Mouse (Mus musculus): ENCODE data around the gene Asb15.

The Asb15 gene

GRCm38 (mm10) chr6:24564886-24565285 is 36.9 kb downstream of the Asb15 start:
- in situ Hi-C loops (cut with MboI, MseI) = no loop called here

DNA sequence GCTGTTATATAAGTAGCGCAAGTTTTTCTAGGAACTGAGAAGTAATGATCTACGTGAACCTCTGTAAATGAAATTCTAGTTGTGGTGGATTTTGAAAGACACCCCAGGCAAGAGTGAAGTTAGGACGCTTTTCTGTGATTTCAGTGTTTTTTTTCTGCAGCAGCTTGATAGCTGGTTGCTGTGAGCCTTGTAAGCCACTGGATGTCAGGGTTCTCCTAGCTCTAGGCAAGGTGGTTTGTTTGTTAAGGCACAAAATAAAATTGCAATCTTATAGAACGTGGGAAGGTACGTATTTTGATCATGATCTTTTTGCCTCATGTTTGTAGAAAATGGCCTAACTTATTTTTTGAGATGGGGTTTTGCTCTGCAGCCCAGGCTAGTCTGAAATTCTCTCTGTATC is 41.0 kb downstream of the Asb15 start:
- in situ Hi-C loops (cut with MboI, MseI) = no loop called here

GRCm38 (mm10) chr6:24569711-24570110 is 41.8 kb downstream of the Asb15 start:
- in situ Hi-C loops (cut with MboI, MseI) = no loop called here

- in situ Hi-C loops (cut with MboI, MseI) = no loop called here
Observed at GRCm38 (mm10) chr6:24570278-24570677, 42.3 kb downstream of the Asb15 start.

DNA sequence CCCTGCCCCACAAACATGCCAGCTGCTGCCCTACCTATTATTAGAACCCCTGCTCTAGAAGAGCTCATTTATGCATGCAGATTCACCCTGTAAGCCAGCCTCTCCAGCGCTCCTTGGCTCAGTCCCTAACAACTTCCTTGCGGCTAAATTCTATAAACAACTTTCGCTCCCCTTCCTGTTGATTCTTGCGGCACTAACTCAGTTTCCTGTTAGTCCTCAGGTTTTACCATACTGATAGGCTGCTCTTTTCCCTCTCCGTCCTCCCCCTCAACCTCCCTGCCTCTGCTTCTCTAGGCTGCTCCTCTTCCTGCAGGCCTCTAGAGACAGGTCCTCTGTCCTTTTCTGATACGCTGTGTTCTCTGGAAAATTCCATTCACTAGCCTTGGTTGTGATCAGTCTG is 43.2 kb downstream of the Asb15 start:
- in situ Hi-C loops (cut with MboI, MseI) = no loop called here

DNA sequence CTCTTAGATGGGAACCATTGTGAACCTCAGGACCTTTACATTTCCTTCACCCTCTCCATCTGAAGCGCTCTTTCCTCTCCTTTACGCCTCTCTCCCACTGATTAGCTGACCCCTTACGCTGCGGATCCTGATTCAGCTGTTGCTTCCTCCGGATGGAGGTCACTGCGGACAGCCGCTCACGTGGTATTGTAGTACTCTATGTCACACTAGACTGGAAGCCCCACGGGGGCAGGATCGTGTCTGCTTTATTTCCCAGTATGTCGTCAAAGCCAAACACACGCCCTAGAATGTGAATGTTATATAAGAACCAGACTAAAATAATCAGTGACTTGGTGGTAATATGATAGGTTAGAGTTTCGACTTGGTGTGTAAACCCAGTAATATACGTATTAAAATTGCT is 44.5 kb downstream of the Asb15 start:
- in situ Hi-C loops (cut with MboI, MseI) = no loop called here

- in situ Hi-C loops (cut with MboI, MseI) = no loop called here
Observed at GRCm38 (mm10) chr6:24573319-24573718, 45.4 kb downstream of the Asb15 start.

- in situ Hi-C loops (cut with MboI, MseI) = no loop called here
Observed at GRCm38 (mm10) chr6:24583456-24583855, 55.5 kb downstream of the Asb15 start.

DNA sequence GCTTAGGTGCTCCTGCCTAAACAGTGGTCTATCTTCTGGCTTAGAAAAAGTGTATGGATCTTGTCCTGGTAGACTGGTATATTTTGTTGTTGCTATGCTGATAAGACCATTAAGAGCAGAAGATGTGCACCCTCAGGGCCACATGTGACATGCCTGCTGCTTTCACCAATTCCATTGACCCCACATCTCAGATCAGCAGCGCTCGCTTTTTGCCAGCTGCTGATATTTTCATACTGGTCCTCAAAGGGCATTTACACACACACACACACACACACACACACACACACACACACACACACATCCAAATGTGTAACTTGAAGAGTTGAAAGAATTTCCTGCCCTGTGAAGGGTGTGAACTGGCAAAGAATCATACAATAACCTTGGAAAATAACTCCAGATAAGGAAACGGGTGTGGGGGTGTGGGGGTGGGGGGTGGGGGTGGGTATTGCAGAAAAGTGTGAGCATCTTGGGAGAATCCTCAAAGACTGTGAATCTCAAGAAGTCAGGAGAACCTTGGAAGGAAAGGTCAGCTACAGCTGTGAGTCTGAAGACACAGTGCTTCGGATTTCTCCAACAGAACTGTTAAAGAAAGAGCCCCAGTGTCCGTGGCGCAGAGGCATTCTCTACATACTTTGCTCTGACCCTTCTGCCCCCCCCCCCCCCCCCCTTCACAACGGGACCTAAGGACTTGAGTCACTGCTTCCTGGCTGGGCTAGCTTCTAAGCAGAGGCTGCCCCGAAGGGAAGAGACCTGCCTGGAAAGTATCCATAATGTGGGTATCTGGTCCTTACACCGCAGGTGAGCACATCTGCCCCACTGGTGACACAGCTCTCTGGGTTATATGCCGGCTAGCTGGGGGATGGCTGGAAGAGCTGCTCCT is 57.7 kb downstream of the Asb15 start:
- in situ Hi-C loops (cut with MboI, MseI) = no loop called here

GRCm38 (mm10) chr6:24586885-24587284 is 58.9 kb downstream of the Asb15 start:
- in situ Hi-C loops (cut with MboI, MseI) = no loop called here

DNA sequence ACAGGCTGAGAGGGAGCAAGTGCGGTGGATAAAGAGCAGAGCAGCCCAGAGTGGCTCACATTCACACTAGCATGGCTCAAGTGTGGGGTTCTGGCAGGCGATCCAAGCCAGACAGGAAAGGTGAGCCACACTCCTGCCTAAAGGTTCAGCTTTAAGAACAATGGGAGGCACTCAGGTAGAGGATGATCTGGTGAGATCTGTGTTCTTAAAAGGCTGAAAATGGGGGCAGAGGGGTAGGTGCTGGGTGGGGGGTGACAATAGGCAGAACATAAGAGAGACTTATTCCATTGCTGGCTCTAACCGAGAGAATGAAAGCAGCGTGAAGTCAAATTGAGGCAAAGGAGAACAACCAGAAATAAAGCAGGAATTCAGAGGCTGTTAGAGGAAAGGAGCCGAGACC is 62.3 kb downstream of the Asb15 start:
- in situ Hi-C loops (cut with MboI, MseI) = no loop called here

DNA sequence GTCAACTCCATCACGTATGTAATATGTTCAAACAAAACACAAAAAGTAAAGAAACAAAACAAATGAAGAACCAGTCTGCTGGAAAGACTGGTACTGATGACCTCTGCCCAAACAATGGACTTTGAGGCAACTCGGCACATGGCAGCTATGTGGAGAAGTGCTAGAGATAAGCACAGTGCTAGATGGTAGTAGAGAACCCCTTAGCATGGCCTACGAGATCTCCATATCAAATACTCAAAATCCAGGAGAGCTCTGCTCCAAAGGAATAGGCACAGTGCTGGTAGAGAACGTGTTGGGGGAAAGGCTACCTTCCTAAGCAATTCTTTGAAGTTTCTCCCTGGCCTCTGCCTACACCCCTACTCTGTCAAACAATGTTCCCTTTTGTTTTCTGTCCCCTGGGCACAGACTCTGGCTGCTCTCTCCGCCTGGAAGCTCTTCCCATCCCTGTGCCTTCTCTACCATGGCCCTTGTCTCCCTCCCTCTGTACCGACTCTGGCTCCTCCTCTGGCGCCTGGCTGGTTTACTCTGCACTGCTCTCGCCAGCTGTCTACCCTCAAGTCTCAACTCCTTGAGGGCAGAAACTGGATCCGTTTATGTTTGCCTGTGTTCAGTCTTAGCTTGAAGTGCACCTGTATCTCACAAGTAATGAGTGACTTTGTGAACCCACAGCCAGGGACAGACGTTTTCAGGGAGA is 63.7 kb downstream of the Asb15 start:
- in situ Hi-C loops (cut with MboI, MseI) = no loop called here

GRCm38 (mm10) chr6:24597500-24597899 is 69.6 kb downstream of the Asb15 start, which contains the start of gene Lmod2:
Gene Lmod2, plus strand, starts transcription at chr6:24597762.
- in situ Hi-C loops (cut with MboI, MseI) = no loop called here

DNA sequence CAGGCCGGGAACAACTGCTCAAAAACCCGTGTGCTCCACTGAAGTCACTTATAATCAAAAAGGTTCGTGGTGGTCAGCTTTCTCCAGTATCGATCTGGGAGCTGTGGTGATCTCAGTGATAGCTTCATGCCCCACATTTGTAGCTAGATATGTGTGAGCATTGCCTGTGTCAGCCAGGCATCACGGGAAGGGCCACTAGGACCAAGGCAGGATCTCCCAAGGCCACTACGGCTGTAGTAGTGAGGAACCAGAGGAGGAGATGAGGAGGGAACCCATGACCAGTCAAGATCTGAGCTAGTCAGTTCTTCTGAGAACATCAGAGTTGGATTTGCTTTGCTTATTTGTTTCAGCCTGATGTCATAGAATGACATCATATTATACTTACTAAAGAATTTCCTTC is 71.2 kb downstream of the Asb15 start:
- in situ Hi-C loops (cut with MboI, MseI) = no loop called here

DNA sequence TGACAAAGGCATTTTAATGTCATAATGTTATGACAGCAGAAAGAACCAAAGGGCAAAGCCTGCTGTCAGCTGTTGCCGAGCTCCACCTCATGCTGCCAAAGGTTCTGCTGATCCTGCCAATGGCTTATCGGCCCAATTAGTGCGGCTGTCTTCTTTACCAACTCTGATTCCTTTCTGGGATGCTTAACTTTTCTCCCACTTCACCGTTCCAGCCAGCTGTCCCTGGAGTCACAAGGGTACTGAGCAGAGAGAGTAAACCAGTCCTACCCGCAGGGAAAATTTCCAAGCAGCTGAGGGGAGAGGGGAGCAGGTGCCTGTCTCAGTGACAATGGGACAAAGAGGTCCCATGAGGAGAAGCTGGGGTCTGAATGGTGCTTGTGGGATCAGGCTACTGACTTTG is 71.7 kb downstream of the Asb15 start:
- in situ Hi-C loops (cut with MboI, MseI) = no loop called here

GRCm38 (mm10) chr6:24600134-24600533 is 72.2 kb downstream of the Asb15 start:
- in situ Hi-C loops (cut with MboI, MseI) = no loop called here

DNA sequence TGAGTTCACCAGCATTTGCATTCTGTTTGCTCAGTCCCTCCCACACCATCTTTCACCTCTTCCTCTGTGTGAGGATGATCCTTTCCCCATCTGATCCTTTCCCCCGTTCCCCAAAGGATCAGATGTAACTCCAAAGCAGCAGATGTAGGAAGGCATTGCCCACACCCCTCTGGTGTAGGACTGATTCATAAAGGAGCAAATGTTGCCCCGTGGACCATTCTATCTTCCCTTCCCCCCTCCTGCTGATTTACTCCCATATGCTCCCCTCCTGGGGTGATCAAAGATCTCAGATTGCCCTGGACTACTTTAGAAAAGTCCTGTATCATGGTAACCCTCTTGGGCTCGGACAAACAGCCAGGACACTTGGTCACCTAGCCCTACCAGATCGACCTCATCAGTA is 72.8 kb downstream of the Asb15 start:
- in situ Hi-C loops (cut with MboI, MseI) = no loop called here

DNA sequence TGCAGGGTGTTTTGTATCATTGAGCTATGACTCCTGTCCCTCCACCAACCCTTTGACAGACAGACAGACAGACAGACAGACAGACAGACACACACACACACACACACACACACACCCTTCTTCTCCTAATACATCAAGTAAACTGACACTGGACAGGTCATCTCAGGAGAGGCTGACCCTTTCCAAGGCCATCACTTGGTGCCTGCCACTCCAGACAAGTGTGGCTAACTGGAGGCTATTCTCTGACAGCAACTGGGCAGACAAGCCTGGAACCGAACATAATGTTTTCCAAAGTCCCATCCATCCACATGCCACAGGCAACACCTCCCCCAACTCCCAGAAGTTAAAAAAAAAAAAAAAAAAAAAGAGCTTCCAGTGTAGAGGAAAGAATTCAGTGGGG is 73.7 kb downstream of the Asb15 start:
- in situ Hi-C loops (cut with MboI, MseI) = no loop called here

- in situ Hi-C loops (cut with MboI, MseI) = no loop called here
Observed at GRCm38 (mm10) chr6:24602351-24602750, 74.4 kb downstream of the Asb15 start.

- in situ Hi-C loops (cut with MboI, MseI) = no loop called here
Observed at GRCm38 (mm10) chr6:24602993-24603392, 75.0 kb downstream of the Asb15 start.

DNA sequence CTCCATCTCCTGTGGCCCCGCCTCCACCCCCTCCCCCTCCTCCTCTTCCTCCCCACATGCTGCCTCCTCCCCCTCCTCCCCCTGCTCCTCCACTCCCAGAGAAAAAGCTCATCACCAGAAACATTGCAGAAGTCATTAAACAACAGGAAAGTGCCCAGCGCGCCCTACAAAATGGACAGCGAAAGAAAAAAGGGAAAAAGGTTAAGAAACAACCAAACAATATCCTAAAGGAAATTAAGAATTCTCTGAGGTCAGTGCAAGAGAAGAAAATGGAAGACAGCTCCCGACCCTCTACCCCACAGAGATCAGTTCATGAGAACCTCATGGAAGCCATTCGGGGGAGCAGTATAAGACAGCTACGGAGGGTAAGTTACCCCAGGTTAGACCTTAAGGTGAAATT is 76.3 kb downstream of the Asb15 start:
- in situ Hi-C loops (cut with MboI, MseI) = no loop called here

GRCm38 (mm10) chr6:24605631-24606030 is 77.7 kb downstream of the Asb15 start:
- in situ Hi-C loops (cut with MboI, MseI) = no loop called here

GRCm38 (mm10) chr6:24606512-24606911 is 78.6 kb downstream of the Asb15 start:
- in situ Hi-C loops (cut with MboI, MseI) = no loop called here
